Mouse (Mus musculus) liver, embryonic 14.5 days (tissue): ENCODE measurements around the gene Iqsec3. TPM values are rescaled to one million over a fixed set of nuclear protein-coding genes. Genes with fewer than 3 reads are reported as not detected.

Source experiments
- ATAC-seq: fragments of 200-750 bp; cut with Nextera tagmentation; 2 replicates; pipeline ENCODE4 v1.8.0; 2017; ENCODE audit warnings: moderate number of reproducible peaks, mild to moderate bottlenecking, moderate library complexity; ENCODE audit not compliant: insufficient read depth
- DNase-seq, 3 experiments: peaks; one replicate each; pipeline ENCODE4 v3.0.0-alpha.2; 2012 to 2013; ENCODE audit warnings: low read depth in 3 of 3, low spot score in 3 of 3
- H3K27ac ChIP-seq: fragments of 300-500 bp; sonication (generic); 2 replicates; pipeline ENCODE4 v1.5.1; 2014; ENCODE audit warnings: moderate library complexity, mild to moderate bottlenecking, control low read depth, inconsistent platforms
- H3K27me3 ChIP-seq: fragments of 300-500 bp; sonication (generic); 2 replicates; pipeline ENCODE4 v1.6.1; 2014; ENCODE audit warnings: mild to moderate bottlenecking, low read length, moderate library complexity; ENCODE audit not compliant: control insufficient read depth, insufficient read depth
- H3K36me3 ChIP-seq: fragments of 300-500 bp; sonication (generic); replicated peaks from 2 replicates; pipeline ENCODE4 v1.6.1; 2014; ENCODE audit warnings: low read depth; ENCODE audit not compliant: control insufficient read depth, insufficient read depth
- H3K4me1 ChIP-seq, 2 experiments: fragments of 200-500 bp in 1 of 2; fragments of 300-500 bp in 1 of 2; sonication (generic) in 1 of 2; replicated peaks; 2 replicates each; pipeline ENCODE4 v1.6.1; 2012 to 2014; ENCODE audit warnings: antibody characterized with exemption in 1 of 2, inconsistent platforms in 1 of 2, low read length in 1 of 2; ENCODE audit not compliant: control insufficient read depth in 2 of 2, insufficient read depth in 2 of 2
- H3K4me2 ChIP-seq: fragments of 300-500 bp; sonication (generic); 2 replicates; pipeline ENCODE4 v1.6.1; 2014; ENCODE audit warnings: low read depth, mild to moderate bottlenecking, control low read depth, moderate library complexity
- H3K4me3 ChIP-seq, 2 experiments: fragments of 200-500 bp in 1 of 2; fragments of 300-500 bp in 1 of 2; sonication (generic) in 1 of 2; 2 replicates each; pipeline ENCODE4 v1.5.1; 2012 to 2014; ENCODE audit warnings: low read depth in 2 of 2, low read length in 2 of 2, mild to moderate bottlenecking in 2 of 2, control low read depth in 1 of 2, inconsistent platforms in 1 of 2, moderate library complexity in 1 of 2; ENCODE audit not compliant: insufficient read depth in 1 of 2
- H3K9ac ChIP-seq: fragments of 300-500 bp; sonication (generic); replicated peaks from 2 replicates; pipeline ENCODE4 v1.6.1; 2014; ENCODE audit warnings: mild to moderate bottlenecking, control low read depth, moderate library complexity
- H3K9me3 ChIP-seq: fragments of 300-500 bp; sonication (generic); 2 replicates; pipeline ENCODE4 v1.6.1; 2016; ENCODE audit warnings: low read length, mixed read lengths; ENCODE audit not compliant: control insufficient read depth
- CTCF ChIP-seq: IDR thresholded peaks from 2 replicates; pipeline ENCODE4 v1.5.1; 2016; ENCODE audit warnings: antibody characterized with exemption, low read depth, control low read depth
- EP300 ChIP-seq: IDR thresholded peaks from 2 replicates; pipeline ENCODE4 v1.6.1; 2016; ENCODE audit warnings: antibody characterized with exemption, low read depth
- WGBS: fragments of 180-500 bp; shearing (Covaris S2); extraction: QIAGEN DNeasy Blood & Tissue Kit; methylation state at CpG from one replicate; pipeline ENCODE4 v1.1.7; 2014; ENCODE audit not compliant: insufficient replicate concordance; 5-methylcytosine and 5-hydroxymethylcytosine counted together
- polyA plus RNA-seq, 2 experiments: library from polyadenylated mRNA; depleted of rRNA in 1 of 2; stranded (reverse) in 1 of 2; unstranded in 1 of 2; fragments of >200 nt; fragmentation: Nextera tagmentation in 1 of 2; extraction: Ambion mirVana in 1 of 2; gene quantifications; 2 replicates each; pipeline versions ENCODE4 v1.2.1 to v1.2.3; 2012 to 2014

Gene Iqsec3
- polyA plus RNA-seq, 2 experiments = under 0.01 TPM; not detected in 1

- no peak for ATAC-seq
Observed at GRCm38 (mm10) chr6:121491339-121491738, 17.9 kb upstream of the Iqsec3 start.

GRCm38 (mm10) chr6:121472273-121472672 is 1.2 kb downstream of the Iqsec3 start:
- 31% methylated on average over 5 of the region's 5 CpGs for WGBS

More at GRCm38 (mm10) chr6:121491339-121491738, 17.9 kb upstream of the Iqsec3 start:
- Histone ChIP-seq H3K4me3 (no peak overlapping the region), H3K9ac (no peak overlapping the region), H3K27me3 (no peaks in the 10 kb centered on the region), H3K27ac (no peak overlapping the region), H3K9me3 (no peaks in the 10 kb centered on the region), H3K36me3 (no peaks in the 10 kb centered on the region), H3K4me2 (no peak overlapping the region), H3K4me1 (no peaks in the 10 kb centered on the region)
- WGBS = 59% methylated on average over 5 of the region's 5 CpGs
- TF ChIP-seq CTCF (no peak), EP300 (no peak)
- no peak for DNase-seq

GRCm38 (mm10) chr6:121468235-121468634 is 5.2 kb downstream of the Iqsec3 start:
- Histone ChIP-seq H3K36me3 (no peaks in the 10 kb centered on the region), H3K4me3 (no peak overlapping the region), H3K9me3 (no peaks in the 10 kb centered on the region), H3K27me3 (no peaks in the 10 kb centered on the region), H3K9ac (no peak overlapping the region), H3K4me1 (no peaks in the 10 kb centered on the region), H3K27ac (no peak overlapping the region), H3K4me2 (no peak overlapping the region)
- no peak for ATAC-seq
- no peak for DNase-seq
- no peak for TF ChIP-seq CTCF
- no peak for TF ChIP-seq EP300

More at GRCm38 (mm10) chr6:121472273-121472672, 1.2 kb downstream of the Iqsec3 start:
- no peaks in the 10 kb centered on the region for H3K9me3 ChIP-seq
- H3K27ac ChIP-seq = no peak overlapping the region
- peaks cover 13% of the 10 kb centered on the region for H3K27me3 ChIP-seq
- H3K9ac ChIP-seq = no peak overlapping the region
- H3K36me3 ChIP-seq = no peaks in the 10 kb centered on the region
- ATAC-seq (no peak), DNase-seq (no peak)
- no peak overlapping the region for H3K4me3 ChIP-seq
- TF ChIP-seq CTCF (no peak), EP300 (no peak)
- H3K4me2 ChIP-seq = no peak overlapping the region
- no peaks in the 10 kb centered on the region for H3K4me1 ChIP-seq

GRCm38 (mm10) chr6:121462628-121463340 is 10.7 kb downstream of the Iqsec3 start:
- H3K9me3 ChIP-seq = no peaks in the 10 kb centered on the region
- H3K4me3 ChIP-seq = no peak overlapping the region
- no peak for DNase-seq
- no peaks in the 10 kb centered on the region for H3K36me3 ChIP-seq
- TF ChIP-seq EP300 (no peak), CTCF (no peak)
- H3K27me3 ChIP-seq = peaks cover 2% of the 10 kb centered on the region; the same call in 1 of the 2 replicates
- H3K4me1 ChIP-seq = no peaks in the 10 kb centered on the region
- 3% methylated on average over 27 of the region's 28 CpGs for WGBS
- ATAC-seq = no peak
- H3K4me2 ChIP-seq = no peak overlapping the region
- no peak overlapping the region for H3K27ac ChIP-seq
- H3K9ac ChIP-seq = no peak overlapping the region

- Histone ChIP-seq H3K27ac (no peak overlapping the region), H3K4me3 (no peak overlapping the region), H3K27me3 (no peaks in the 10 kb centered on the region), H3K9ac (no peak overlapping the region), H3K4me2 (no peak overlapping the region), H3K4me1 (no peaks in the 10 kb centered on the region), H3K9me3 (no peaks in the 10 kb centered on the region), H3K36me3 (no peaks in the 10 kb centered on the region)
- TF ChIP-seq CTCF (no peak), EP300 (no peak)
- ATAC-seq (no peak), DNase-seq (no peak)
- 36% methylated on average over 8 of the region's 8 CpGs for WGBS
Observed at GRCm38 (mm10) chr6:121457381-121457780, 16.1 kb downstream of the Iqsec3 start.
